Mouse (Mus musculus) limb, embryonic 11.5 days (tissue): Measurements from ENCODE around the gene Havcr2. TPM values are rescaled to one million over a fixed set of nuclear protein-coding genes. Genes with fewer than 3 reads are reported as not detected.
"Not testable (repeated sequence)": the region's sequence is repeated elsewhere in the genome, so short reads cannot be mapped to it uniquely, and the experiment has no call there.

Source experiments
- ATAC-seq: fragments of 200-750 bp; cut with Nextera tagmentation; 2 replicates; pipeline ENCODE4 v1.8.0; 2017; ENCODE audit warnings: low read depth; ENCODE audit not compliant: insufficient number of reproducible peaks, low FRiP score, low TSS enrichment
- DNase-seq: peaks from one replicate; pipeline ENCODE4 v3.0.0-alpha.2; 2015; ENCODE audit warnings: low spot score
- H3K27ac ChIP-seq: fragments of 300-500 bp; sonication (generic); replicated peaks from 2 replicates; pipeline ENCODE4 v1.5.1; 2014; ENCODE audit warnings: low read depth, mild to moderate bottlenecking, low read length
- H3K27me3 ChIP-seq: fragments of 300-500 bp; sonication (generic); 2 replicates; pipeline ENCODE4 v1.6.1; 2014; ENCODE audit warnings: mild to moderate bottlenecking, low read length, mixed read lengths; ENCODE audit not compliant: control insufficient read depth, insufficient read depth
- H3K36me3 ChIP-seq: fragments of 300-500 bp; sonication (generic); 2 replicates; pipeline ENCODE4 v1.6.1; 2014; ENCODE audit warnings: mild to moderate bottlenecking, low read length, moderate library complexity, mixed read lengths; ENCODE audit not compliant: control insufficient read depth, insufficient read depth
- H3K4me1 ChIP-seq: fragments of 300-500 bp; sonication (generic); 2 replicates; pipeline ENCODE4 v1.6.1; 2014; ENCODE audit warnings: low read length, mixed read lengths; ENCODE audit not compliant: control insufficient read depth, insufficient read depth
- H3K4me2 ChIP-seq: fragments of 300-500 bp; sonication (generic); 2 replicates; pipeline ENCODE4 v1.6.1; 2014; ENCODE audit warnings: low read depth, mild to moderate bottlenecking, moderate library complexity; ENCODE audit not compliant: severe bottlenecking
- H3K4me3 ChIP-seq: fragments of 300-500 bp; sonication (generic); 2 replicates; pipeline ENCODE4 v1.5.1; 2014; ENCODE audit warnings: low read depth, low read length
- H3K9ac ChIP-seq: fragments of 300-500 bp; sonication (generic); 2 replicates; pipeline ENCODE4 v1.6.1; 2014; ENCODE audit warnings: mild to moderate bottlenecking, low read length
- H3K9me3 ChIP-seq: fragments of 300-500 bp; sonication (generic); 2 replicates; pipeline ENCODE4 v1.6.1; 2016; ENCODE audit warnings: low read length; ENCODE audit not compliant: control insufficient read depth
- WGBS: fragments of 180-500 bp; shearing (Covaris S2); extraction: QIAGEN DNeasy Blood & Tissue Kit; methylation state at CpG from one replicate; pipeline ENCODE4 v1.1.7; 2014; 5-methylcytosine and 5-hydroxymethylcytosine counted together
- polyA plus RNA-seq: library from polyadenylated mRNA; unstranded; fragments of >200 nt; fragmentation: Nextera tagmentation; extraction: Ambion mirVana; gene quantifications from 2 replicates; pipeline ENCODE4 v1.2.1, GENCODE M21; 2014

Gene Havcr2
- polyA plus RNA-seq, result 0.16 TPM in 1 of 2 replicates, not detected in the other

DNA sequence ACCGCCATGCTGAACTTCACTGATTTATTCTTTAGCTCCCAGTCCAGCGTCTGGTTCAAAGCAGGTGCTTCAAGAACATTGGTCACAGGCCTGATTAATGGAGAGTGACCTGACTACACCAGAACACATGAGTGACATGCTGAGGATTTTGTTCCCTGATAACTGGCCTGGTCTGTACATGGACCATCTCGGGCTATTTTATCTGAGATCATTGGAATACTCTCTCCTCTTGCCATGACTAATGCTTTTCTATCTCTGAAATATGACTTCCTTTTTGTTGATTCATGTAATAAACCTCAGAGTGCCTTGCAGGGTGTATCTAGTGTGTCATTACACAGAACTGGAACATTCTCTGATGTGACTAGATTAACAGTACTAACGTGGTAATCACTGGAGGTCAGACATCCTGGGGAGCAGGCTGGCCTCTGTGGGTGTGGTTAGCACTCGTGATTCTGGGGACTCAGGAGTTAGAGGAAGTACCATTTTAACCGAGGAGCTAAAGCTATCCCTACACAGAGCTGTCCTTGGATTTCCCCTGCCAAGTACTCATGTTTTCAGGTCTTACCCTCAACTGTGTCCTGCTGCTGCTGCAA lies at the start of gene Havcr2:
Havcr2 (plus strand) TSS at position 483 of the 593 bp plus-strand sequence.
- no peaks in the 10 kb centered on the region for H3K36me3 ChIP-seq
- ATAC-seq (no peak), DNase-seq (no peak)
- H3K4me1 ChIP-seq, result no peaks in the 10 kb centered on the region
- H3K27ac ChIP-seq, result no peak within 1 kb of the TSS
- H3K4me3 ChIP-seq, result no peak within 1 kb of the TSS
- H3K4me2 ChIP-seq, result no peak within 1 kb of the TSS
- WGBS, result 76% methylated on average over 6 of the region's 6 CpGs
- no peaks in the 10 kb centered on the region for H3K27me3 ChIP-seq
- no peaks in the 10 kb centered on the region for H3K9me3 ChIP-seq
- H3K9ac ChIP-seq, result no peak within 1 kb of the TSS

GRCm38 (mm10) chr11:46404986-46405385 lies 49.7 kb upstream of the Havcr2 start:
- H3K4me1 ChIP-seq, result no peaks in the 10 kb centered on the region
- no peak overlapping the region for H3K27ac ChIP-seq
- no peaks in the 10 kb centered on the region for H3K27me3 ChIP-seq
- DNase-seq, result no peak
- H3K4me2 ChIP-seq, result no peak overlapping the region
- H3K36me3 ChIP-seq, result no peaks in the 10 kb centered on the region
- 59% methylated on average over 16 of the region's 16 CpGs for WGBS
- no peak for ATAC-seq
- H3K9me3 ChIP-seq, result no peaks in the 10 kb centered on the region
- H3K9ac ChIP-seq, result no peak overlapping the region
- no peak overlapping the region for H3K4me3 ChIP-seq

DNA sequence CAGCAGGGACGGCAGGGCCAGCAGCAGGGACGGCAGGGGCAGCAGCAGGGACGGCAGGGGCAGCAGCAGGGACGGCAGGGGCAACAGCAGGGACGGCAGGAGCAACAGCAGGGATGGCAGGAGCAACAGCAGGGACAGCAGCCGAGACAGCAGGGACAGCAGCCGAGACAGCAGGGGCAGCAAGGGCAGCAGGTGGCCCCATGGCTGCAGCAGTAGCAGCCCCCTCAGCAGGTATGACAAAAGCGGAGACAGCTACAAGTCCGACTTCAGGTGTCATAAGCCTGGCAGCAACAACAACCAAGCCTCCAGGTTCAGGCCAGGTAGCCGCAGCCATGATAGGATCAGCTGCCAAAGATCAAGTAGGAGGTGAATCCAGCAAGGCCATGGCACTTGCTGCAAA lies 48.0 kb upstream of the Havcr2 start:
- WGBS, result 43% methylated on average over 10 of the region's 10 CpGs
- Histone ChIP-seq H3K4me1 (no peaks in the 10 kb centered on the region), H3K36me3 (no peaks in the 10 kb centered on the region), H3K9me3 (no peaks in the 10 kb centered on the region), H3K9ac (no peak overlapping the region), H3K4me3 (no peak overlapping the region), H3K27ac (no peak overlapping the region), H3K4me2 (no peak overlapping the region), H3K27me3 (no peaks in the 10 kb centered on the region)
- ATAC-seq (no peak), DNase-seq (no peak)

DNA sequence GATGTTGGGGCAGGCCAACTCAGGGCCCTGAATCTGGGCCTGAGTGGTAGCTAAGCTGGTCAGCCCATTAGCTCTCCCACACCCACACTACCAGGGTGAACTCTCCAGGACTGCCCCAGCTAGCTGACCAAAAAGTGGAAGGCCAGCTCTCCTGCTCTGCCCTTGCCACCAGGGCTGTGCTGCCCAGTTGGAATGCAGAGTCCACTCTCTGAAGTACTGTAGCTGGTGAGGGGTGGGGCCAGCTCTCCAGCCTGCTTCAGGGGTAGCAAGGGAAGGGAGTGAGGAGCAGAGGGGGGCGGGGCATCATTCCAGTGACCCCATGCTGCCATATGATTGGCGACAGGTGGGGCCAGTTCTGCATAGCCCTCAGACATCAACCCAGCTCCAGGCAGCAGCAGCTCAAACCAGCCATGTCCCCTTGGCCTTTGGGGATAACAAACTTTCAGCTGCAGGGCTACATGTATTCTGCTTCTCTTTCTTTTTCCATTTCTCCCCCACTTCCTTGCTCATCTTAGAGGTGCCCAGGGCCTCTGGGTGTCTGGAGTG lies 44.6 kb upstream of the Havcr2 start:
- ATAC-seq, result no peak
- Histone ChIP-seq H3K4me2 (no peak overlapping the region), H3K9me3 (no peaks in the 10 kb centered on the region), H3K27me3 (no peaks in the 10 kb centered on the region), H3K4me3 (no peak overlapping the region), H3K27ac (no peak overlapping the region), H3K4me1 (no peaks in the 10 kb centered on the region), H3K9ac (no peak overlapping the region), H3K36me3 (no peaks in the 10 kb centered on the region)
- DNase-seq, result no peak
- 46% methylated on average over 2 of the region's 2 CpGs for WGBS

DNA sequence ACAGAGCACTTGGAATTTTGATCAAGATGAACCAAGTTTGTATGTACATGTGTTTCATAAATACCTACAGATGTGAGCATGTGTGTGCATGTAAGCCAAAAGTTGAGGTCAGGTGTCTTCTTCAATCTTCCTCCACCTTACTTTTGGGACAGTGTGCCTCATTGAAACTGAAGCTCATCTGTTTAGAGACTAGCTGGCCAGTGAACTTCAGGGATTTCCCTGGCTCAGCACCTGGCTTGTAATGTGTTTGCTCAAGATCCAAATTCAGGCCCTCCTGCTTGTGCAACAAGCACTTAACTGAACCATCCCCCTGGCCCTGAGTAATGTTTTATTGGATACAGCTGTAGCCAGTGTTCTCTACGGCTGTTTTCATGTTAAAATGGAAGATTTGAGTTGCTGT lies 36.3 kb upstream of the Havcr2 start:
- 0 out of 2 replicates have a peak, but pooled peaks have one; percentile 26 for ATAC-seq
- H3K9me3 ChIP-seq, result no peaks in the 10 kb centered on the region
- no peak overlapping the region for H3K9ac ChIP-seq
- peak overlapping the region; percentile 45; the same call in 1 of the 2 replicates for H3K27ac ChIP-seq
- no peak overlapping the region for H3K4me2 ChIP-seq
- H3K36me3 ChIP-seq, result no peaks in the 10 kb centered on the region
- WGBS, result 20% methylated on average over 1 of the region's 1 CpGs
- peak; percentile 46 for DNase-seq
- H3K4me3 ChIP-seq, result no peak overlapping the region
- 0 out of 2 replicates have a peak, but pooled peaks cover 3% of the 10 kb centered on the region for H3K4me1 ChIP-seq
- no peaks in the 10 kb centered on the region for H3K27me3 ChIP-seq

GRCm38 (mm10) chr11:46418860-46419259 lies 35.9 kb upstream of the Havcr2 start:
- DNase-seq, result no peak

GRCm38 (mm10) chr11:46421086-46421888 lies 33.4 kb upstream of the Havcr2 start:
- DNase-seq (no peak), ATAC-seq (no peak)
- 80% methylated on average over 8 of the region's 8 CpGs for WGBS
- Histone ChIP-seq H3K4me3 (no peak overlapping the region), H3K9me3 (no peaks in the 10 kb centered on the region), H3K27ac (no peak overlapping the region), H3K36me3 (no peaks in the 10 kb centered on the region), H3K27me3 (no peaks in the 10 kb centered on the region), H3K9ac (no peak overlapping the region), H3K4me1 (0 out of 2 replicates have a peak, but pooled peaks cover 3% of the 10 kb centered on the region), H3K4me2 (no peak overlapping the region)

More at GRCm38 (mm10) chr11:46418860-46419259, 35.9 kb upstream of the Havcr2 start:
- Histone ChIP-seq H3K9ac (no peak overlapping the region), H3K4me3 (no peak overlapping the region), H3K9me3 (no peaks in the 10 kb centered on the region), H3K36me3 (no peaks in the 10 kb centered on the region), H3K4me1 (0 out of 2 replicates have a peak, but pooled peaks cover 3% of the 10 kb centered on the region), H3K4me2 (no peak overlapping the region), H3K27ac (peak overlapping the region; percentile 45; the same call in 1 of the 2 replicates), H3K27me3 (no peaks in the 10 kb centered on the region)
- ATAC-seq, result peak; percentile 26; the same call in 1 of the 2 replicates
- 62% methylated on average over 5 of the region's 5 CpGs for WGBS

DNA sequence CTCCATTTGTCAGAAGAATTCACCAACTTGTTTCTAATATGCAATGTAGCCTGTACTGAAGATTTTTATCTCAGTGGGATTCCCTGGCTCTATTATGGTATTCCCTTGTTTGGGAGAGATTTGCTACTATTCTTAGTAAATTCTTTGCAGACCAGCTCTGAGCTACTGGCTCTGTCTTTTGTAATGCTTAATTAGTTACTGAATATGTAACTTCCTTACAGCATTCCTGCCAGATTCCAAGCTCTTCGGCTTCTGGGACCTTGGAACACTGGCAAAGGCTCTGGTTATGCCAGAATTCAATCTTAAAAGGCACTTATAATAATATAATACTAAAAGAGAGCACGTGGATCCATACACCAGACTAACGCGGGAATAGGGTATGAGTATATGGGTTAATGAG lies 26.6 kb upstream of the Havcr2 start:
- H3K4me1 ChIP-seq, ATAC-seq, DNase-seq, H3K27ac ChIP-seq, H3K9ac ChIP-seq, H3K4me3 ChIP-seq, H3K27me3 ChIP-seq, H3K9me3 ChIP-seq, H3K36me3 ChIP-seq, H3K4me2 ChIP-seq: not testable (repeated sequence)
- WGBS, result 49% methylated on average over 4 of the region's 4 CpGs
